Mouse (Mus musculus) C2C12 (cell line): Measurements from ENCODE around the gene Stk26.

Source experiments
- CTCF ChIP-seq: IDR thresholded peaks from one replicate; pipeline ENCODE4 v1.5.1; 2011; ENCODE audit not compliant: control insufficient read depth, insufficient read depth, insufficient read length
- MAX ChIP-seq: IDR thresholded peaks from one replicate; pipeline ENCODE4 v1.6.1; 2011; ENCODE audit warnings: mild to moderate bottlenecking, control low read depth
- MYOG ChIP-seq: IDR thresholded peaks from one replicate; pipeline ENCODE4 v1.6.1; 2011; ENCODE audit not compliant: control insufficient read depth, insufficient read length; ENCODE audit errors: extremely low read depth

GRCm38 (mm10) chrX:50798571-50798970 is 42.3 kb upstream of the Stk26 start:
- TF ChIP-seq CTCF = no peak
- no peak for TF ChIP-seq MYOG
- no peak for TF ChIP-seq MAX
